Comparison of ENCODE assay signal across 8 mouse cellular contexts in genomic region chr15:91754546-91754945, GRCm38 (mm10).
DNase-seq lines count a peak whose midpoint lies in the region; ATAC-seq and TF ChIP-seq lines count a peak whose summit lies in the region.

No protein-coding gene starts in this region.

- peak overlapping the region; percentile 29 for H3K4me2 ChIP-seq in embryonic facial prominence, embryonic 15.5 days (replicated peaks)
- peak overlapping the region; percentile 21; the same call in 1 of the 2 replicates for H3K4me2 ChIP-seq in lung, embryonic 14.5 days

- WGBS in embryonic facial prominence, embryonic 15.5 days, result 17% methylated on average over 3 of the region's 3 CpGs
- 17% methylated on average over 3 of the region's 3 CpGs for WGBS in lung, embryonic 14.5 days

- H3K36me3 ChIP-seq in embryonic facial prominence, embryonic 15.5 days, result 0 out of 2 replicates have a peak, but pooled peaks cover 6% of the 10 kb centered on the region
- H3K36me3 ChIP-seq in lung, embryonic 14.5 days (ENCODE audit: insufficient read depth), result peaks cover 3% of the 10 kb centered on the region; the same call in 1 of the 2 replicates
- peaks cover 22% of the 10 kb centered on the region for H3K36me3 ChIP-seq in splenic B cell, adult 2 months (ENCODE audit: control insufficient read depth, insufficient read depth, low read length, poor library complexity, severe bottlenecking)

- H3K4me1 ChIP-seq in embryonic facial prominence, embryonic 15.5 days, result no peaks in the 10 kb centered on the region
- H3K4me1 ChIP-seq in lung, embryonic 14.5 days (ENCODE audit: insufficient read depth), result no peaks in the 10 kb centered on the region

- ATAC-seq in cerebellum, adult (ENCODE audit: insufficient number of reproducible peaks, low FRiP score, low TSS enrichment), result no peak
- ATAC-seq in embryonic facial prominence, embryonic 15.5 days (ENCODE audit: insufficient number of reproducible peaks, low FRiP score, low TSS enrichment, low read depth), result no peak
- ATAC-seq in lung, embryonic 14.5 days (ENCODE audit: insufficient read depth), result no peak

- H3K9me3 ChIP-seq in embryonic facial prominence, embryonic 15.5 days (replicated peaks), result no peaks in the 10 kb centered on the region
- H3K9me3 ChIP-seq in lung, embryonic 14.5 days (ENCODE audit: low read depth, low read length), result no peaks in the 10 kb centered on the region

- no peak overlapping the region for H3K9ac ChIP-seq in embryonic facial prominence, embryonic 15.5 days
- H3K9ac ChIP-seq in lung, embryonic 14.5 days, result no peak overlapping the region

- no peak overlapping the region for H3K4me3 ChIP-seq in embryonic facial prominence, embryonic 15.5 days (replicated peaks)
- no peak overlapping the region for H3K4me3 ChIP-seq in lung, embryonic 14.5 days (ENCODE audit: low read depth, low read length)

- H3K27me3 ChIP-seq in embryonic facial prominence, embryonic 15.5 days, result no peaks in the 10 kb centered on the region
- no peaks in the 10 kb centered on the region for H3K27me3 ChIP-seq in lung, embryonic 14.5 days (ENCODE audit: insufficient read depth, low read length)
- H3K27me3 ChIP-seq in splenic B cell, adult 2 months (ENCODE audit: control insufficient read depth, insufficient read depth, low read length, poor library complexity, severe bottlenecking), result no peaks in the 10 kb centered on the region

- peak; percentile 42 for DNase-seq in cerebellum, adult 11 months
- peak; percentile 10 to 36 for DNase-seq in urinary bladder, adult 18-20 months (ENCODE audit: low spot score in 2 of 2)
- no peak for DNase-seq in urinary bladder, adult 2 months (ENCODE audit: low spot score)
- peak; percentile 27 for DNase-seq in kidney, adult 9 months
- DNase-seq in lung, embryonic 14.5 days, result peak; percentile 87
- peak; percentile 66 for DNase-seq in splenic B cell, adult 2 months (ENCODE audit: low read depth, low spot score)

- peak; percentile 60 for TF ChIP-seq CTCF in lung, embryonic 14.5 days (IDR thresholded peaks at IDR 0.05; ENCODE audit: low read depth)

- no peak overlapping the region for H3K27ac ChIP-seq in embryonic facial prominence, embryonic 15.5 days (replicated peaks)
- H3K27ac ChIP-seq in lung, embryonic 14.5 days (ENCODE audit: low read depth), result no peak overlapping the region
